Mouse (Mus musculus) kidney, adult 2 months (tissue): ENCODE data around the gene Dynll1. TPM values are rescaled to one million over a fixed set of nuclear protein-coding genes. Genes with fewer than 3 reads are reported as not detected.

Experiments used
- DNase-seq: peaks from one replicate; pipeline ENCODE4 v3.0.0; 2021
- H3K27ac ChIP-seq: fragments of 200-500 bp; 2 replicates; pipeline ENCODE4 v1.5.1; 2012; ENCODE audit warnings: low read depth, low read length, control low read depth, inconsistent platforms; ENCODE audit not compliant: insufficient read depth
- H3K27me3 ChIP-seq: fragments of 200-500 bp; replicated peaks from 2 replicates; pipeline ENCODE4 v1.6.1; 2012; ENCODE audit warnings: mild to moderate bottlenecking, moderate library complexity, low read length, inconsistent platforms; ENCODE audit not compliant: control insufficient read depth, insufficient read depth
- H3K36me3 ChIP-seq: fragments of 200-500 bp; 2 replicates; pipeline ENCODE4 v1.6.1; 2012; ENCODE audit warnings: mild to moderate bottlenecking, moderate library complexity, low read length, inconsistent platforms; ENCODE audit not compliant: control insufficient read depth, insufficient read depth
- H3K4me1 ChIP-seq: fragments of 200-500 bp; 2 replicates; pipeline ENCODE4 v1.6.1; 2011; ENCODE audit warnings: low read length; ENCODE audit not compliant: control insufficient read depth, insufficient read depth
- H3K4me3 ChIP-seq: fragments of 200-500 bp; 2 replicates; pipeline ENCODE4 v1.5.1; 2011; ENCODE audit warnings: mild to moderate bottlenecking, low read depth, low read length, control low read depth; ENCODE audit not compliant: insufficient read depth
- CTCF ChIP-seq: fragments of 200-500 bp; conservative IDR thresholded peaks from 2 replicates; pipeline ENCODE4 v1.5.1; 2011; ENCODE audit warnings: low read depth, mild to moderate bottlenecking, control low read depth, low read length, moderate library complexity, mixed read lengths; ENCODE audit not compliant: insufficient read depth, insufficient read length
- POLR2A ChIP-seq: fragments of 200-500 bp; IDR thresholded peaks from one replicate; pipeline ENCODE4 v1.6.1; 2011; ENCODE audit warnings: low read depth, low read length, control low read depth
- WGBS: fragments of 180-500 bp; shearing (Covaris S2); methylation state at CpG from one replicate; pipeline ENCODE4 v1.1.7; 2018; 5-methylcytosine and 5-hydroxymethylcytosine counted together
- polyA plus RNA-seq: library from polyadenylated mRNA; depleted of rRNA; stranded (reverse); fragments of >200 nt; gene quantifications from 2 replicates; pipeline ENCODE4 v1.2.3, GENCODE M21; 2012; rRNA removed

The Dynll1 gene
- polyA plus RNA-seq, 1 experiment: 129 TPM

GRCm38 (mm10) chr5:115262502-115263291, 38.1 kb downstream of the Dynll1 start:
- no peak for DNase-seq
- Histone ChIP-seq H3K27ac (no peak overlapping the region), H3K4me3 (no peak overlapping the region), H3K36me3 (no peaks in the 10 kb centered on the region; the same call in 1 of the 2 replicates), H3K27me3 (no peaks in the 10 kb centered on the region), H3K4me1 (peaks cover 30% of the 10 kb centered on the region)
- no peak for TF ChIP-seq CTCF
- no peak for TF ChIP-seq POLR2A
- WGBS: 72% methylated on average over 14 of the region's 14 CpGs

- H3K27ac ChIP-seq: no peak overlapping the region
- H3K27me3 ChIP-seq: no peaks in the 10 kb centered on the region
- no peak for DNase-seq
- H3K4me1 ChIP-seq: peaks cover 26% of the 10 kb centered on the region
- H3K36me3 ChIP-seq: no peaks in the 10 kb centered on the region; the same call in 1 of the 2 replicates
- H3K4me3 ChIP-seq: no peak overlapping the region
- no peak for TF ChIP-seq CTCF
- TF ChIP-seq POLR2A: no peak
- 56% methylated on average over 1 of the region's 1 CpGs for WGBS
Measured at GRCm38 (mm10) chr5:115261880-115262279, 38.9 kb downstream of the Dynll1 start.

GRCm38 (mm10) chr5:115261141-115261540, 39.7 kb downstream of the Dynll1 start:
- peaks cover 1% of the 10 kb centered on the region; the same call in 1 of the 2 replicates for H3K36me3 ChIP-seq
- TF ChIP-seq CTCF (no peak), POLR2A (no peak)
- 49% methylated on average over 8 of the region's 8 CpGs for WGBS

GRCm38 (mm10) chr5:115260356-115260755, 40.4 kb downstream of the Dynll1 start:
- Histone ChIP-seq H3K36me3 (peaks cover 1% of the 10 kb centered on the region; the same call in 1 of the 2 replicates), H3K27ac (no peak overlapping the region), H3K4me3 (no peak overlapping the region), H3K4me1 (peaks cover 28% of the 10 kb centered on the region; the same call in 1 of the 2 replicates), H3K27me3 (no peaks in the 10 kb centered on the region)
- DNase-seq: no peak
- no peak for TF ChIP-seq CTCF
- no peak for TF ChIP-seq POLR2A
- WGBS: 74% methylated on average over 6 of the region's 6 CpGs

More at GRCm38 (mm10) chr5:115261141-115261540, 39.7 kb downstream of the Dynll1 start:
- H3K4me3 ChIP-seq: no peak overlapping the region
- H3K27ac ChIP-seq: no peak overlapping the region
- no peaks in the 10 kb centered on the region for H3K27me3 ChIP-seq
- H3K4me1 ChIP-seq: peaks cover 27% of the 10 kb centered on the region
- peak; percentile 57 for DNase-seq

- DNase-seq: peak; percentile 71
- Histone ChIP-seq H3K36me3 (peaks cover 3% of the 10 kb centered on the region), H3K4me3 (no peak overlapping the region), H3K27ac (peak overlapping the region; percentile 12; the same call in 1 of the 2 replicates), H3K27me3 (no peaks in the 10 kb centered on the region), H3K4me1 (peaks cover 20% of the 10 kb centered on the region; the same call in 1 of the 2 replicates)
- TF ChIP-seq POLR2A (no peak), CTCF (no peak)
- 71% methylated on average over 10 of the region's 10 CpGs for WGBS
Measured at GRCm38 (mm10) chr5:115256909-115257546, 43.8 kb downstream of the Dynll1 start.

- 47% methylated on average over 1 of the region's 1 CpGs for WGBS
- DNase-seq: peak; percentile 62
- Histone ChIP-seq H3K4me3 (no peak overlapping the region), H3K4me1 (peaks cover 17% of the 10 kb centered on the region; the same call in 1 of the 2 replicates), H3K36me3 (peaks cover 3% of the 10 kb centered on the region), H3K27ac (peak overlapping the region; percentile 37; the same call in 1 of the 2 replicates), H3K27me3 (no peaks in the 10 kb centered on the region)
- no peak for TF ChIP-seq POLR2A
Measured at GRCm38 (mm10) chr5:115255472-115255871, 45.3 kb downstream of the Dynll1 start.

Other genes with a start within 250 kb of the Dynll1 start
- not detected in 2 replicates for gene Gm10401, start 202.7 kb downstream of the Dynll1 start, polyA plus RNA-seq
- 220 and 241 TPM in 2 replicates for gene Acads, start 181.7 kb downstream of the Dynll1 start, polyA plus RNA-seq
- gene Unc119b, start 166.0 kb downstream of the Dynll1 start, polyA plus RNA-seq: 138 and 141 TPM in 2 replicates
- 202 and 209 TPM in 2 replicates for gene Mlec, start 142.8 kb downstream of the Dynll1 start, polyA plus RNA-seq
- 1.7 and 2.6 TPM in 2 replicates for gene Cabp1, start 106.6 kb downstream of the Dynll1 start, polyA plus RNA-seq
- gene Pop5, start 65.2 kb downstream of the Dynll1 start, polyA plus RNA-seq: 132 and 160 TPM in 2 replicates
- gene Rnf10, start 28.1 kb downstream of the Dynll1 start, polyA plus RNA-seq: 129 and 144 TPM in 2 replicates
- 19.5 and 25.1 TPM in 2 replicates for gene Coq5, start 21.3 kb downstream of the Dynll1 start, polyA plus RNA-seq
- 39.2 and 44.8 TPM in 2 replicates for gene Srsf9, start 26.2 kb upstream of the Dynll1 start, polyA plus RNA-seq
- gene Gatc, start 40.2 kb upstream of the Dynll1 start, polyA plus RNA-seq: 12.1 and 16.0 TPM in 2 replicates
- 15.9 and 20.1 TPM in 2 replicates for gene Triap1, start 40.2 kb upstream of the Dynll1 start, polyA plus RNA-seq
- gene Cox6a1, start 48.0 kb upstream of the Dynll1 start, polyA plus RNA-seq: 4,626 and 5,972 TPM in 2 replicates
- 2.0 and 2.5 TPM in 2 replicates for gene Msi1, start 128.6 kb upstream of the Dynll1 start, polyA plus RNA-seq
- gene Pla2g1b, start 165.3 kb upstream of the Dynll1 start, polyA plus RNA-seq: 0.74 TPM in 1 of 2 replicates, not detected in the other
- gene Sirt4, start 183.7 kb upstream of the Dynll1 start, polyA plus RNA-seq: 34.0 and 49.3 TPM in 2 replicates
- 101 and 122 TPM in 2 replicates for gene Pxn, start 205.7 kb upstream of the Dynll1 start, polyA plus RNA-seq